Mouse (Mus musculus): Measurements from ENCODE around the gene Car9. TPM values are rescaled to one million over a fixed set of nuclear protein-coding genes. Genes with fewer than 3 reads are reported as not detected.

The Car9 gene
- polyA plus RNA-seq, 1 experiment from 2014 or later = 1.6 TPM

Other genes with a start within 250 kb of the Car9 start
- 0.32 and 0.56 TPM in 2 replicates for gene Atp8b5, start 239.8 kb upstream of the Car9 start, polyA plus RNA-seq (2016; fragmentation: Nextera tagmentation; extraction: Ambion mirVana)
- 15.7 and 18.1 TPM in 2 replicates for gene Rusc2, start 125.0 kb upstream of the Car9 start, polyA plus RNA-seq (2016; fragmentation: Nextera tagmentation; extraction: Ambion mirVana)
- gene Fam166b, start 77.8 kb upstream of the Car9 start, polyA plus RNA-seq (2016; fragmentation: Nextera tagmentation; extraction: Ambion mirVana) = 0.27 TPM in 1 of 2 replicates, not detected in the other
- gene Tesk1, start 65.0 kb upstream of the Car9 start, polyA plus RNA-seq (2016; fragmentation: Nextera tagmentation; extraction: Ambion mirVana) = 15.4 and 16.5 TPM in 2 replicates
- gene Cd72, start 52.3 kb upstream of the Car9 start, polyA plus RNA-seq (2016; fragmentation: Nextera tagmentation; extraction: Ambion mirVana) = 3.5 and 3.7 TPM in 2 replicates
- not detected in 2 replicates for gene Sit1, start 23.2 kb upstream of the Car9 start, polyA plus RNA-seq (2016; fragmentation: Nextera tagmentation; extraction: Ambion mirVana)
- 57.4 and 62.3 TPM in 2 replicates for gene Ccdc107, start 14.1 kb upstream of the Car9 start, polyA plus RNA-seq (2016; fragmentation: Nextera tagmentation; extraction: Ambion mirVana)
- 43.6 and 44.1 TPM in 2 replicates for gene Arhgef39, start 7.3 kb upstream of the Car9 start, polyA plus RNA-seq (2016; fragmentation: Nextera tagmentation; extraction: Ambion mirVana)
- 151 and 177 TPM in 2 replicates for gene Tpm2, start 16.8 kb downstream of the Car9 start, polyA plus RNA-seq (2016; fragmentation: Nextera tagmentation; extraction: Ambion mirVana)
- gene Creb3, start 55.4 kb downstream of the Car9 start, polyA plus RNA-seq (2016; fragmentation: Nextera tagmentation; extraction: Ambion mirVana) = 43.5 and 49.9 TPM in 2 replicates
- gene Tln1, start 55.7 kb downstream of the Car9 start, polyA plus RNA-seq (2016; fragmentation: Nextera tagmentation; extraction: Ambion mirVana) = 71.0 and 73.9 TPM in 2 replicates
- 33.8 and 37.7 TPM in 2 replicates for gene Rgp1, start 71.7 kb downstream of the Car9 start, polyA plus RNA-seq (2016; fragmentation: Nextera tagmentation; extraction: Ambion mirVana)
- 32.0 and 34.0 TPM in 2 replicates for gene Gba2, start 71.9 kb downstream of the Car9 start, polyA plus RNA-seq (2016; fragmentation: Nextera tagmentation; extraction: Ambion mirVana)
- 1.5 and 2.1 TPM in 2 replicates for gene Msmp, start 77.5 kb downstream of the Car9 start, polyA plus RNA-seq (2016; fragmentation: Nextera tagmentation; extraction: Ambion mirVana)
- 25.1 and 29.7 TPM in 2 replicates for gene Npr2, start 125.0 kb downstream of the Car9 start, polyA plus RNA-seq (2016; fragmentation: Nextera tagmentation; extraction: Ambion mirVana)
- gene Spag8, start 146.6 kb downstream of the Car9 start, polyA plus RNA-seq (2016; fragmentation: Nextera tagmentation; extraction: Ambion mirVana) = 1.8 and 1.9 TPM in 2 replicates
- 79.3 and 85.8 TPM in 2 replicates for gene Hint2, start 149.5 kb downstream of the Car9 start, polyA plus RNA-seq (2016; fragmentation: Nextera tagmentation; extraction: Ambion mirVana)
- 7.7 and 8.4 TPM in 2 replicates for gene Tmem8b, start 162.0 kb downstream of the Car9 start, polyA plus RNA-seq (2016; fragmentation: Nextera tagmentation; extraction: Ambion mirVana)
- gene Fam221b, start 162.2 kb downstream of the Car9 start, polyA plus RNA-seq (2016; fragmentation: Nextera tagmentation; extraction: Ambion mirVana) = 2.4 and 2.6 TPM in 2 replicates
- gene Olfr70, start 193.8 kb downstream of the Car9 start, polyA plus RNA-seq (2016; fragmentation: Nextera tagmentation; extraction: Ambion mirVana) = not detected in 2 replicates
- gene Olfr71, start 203.3 kb downstream of the Car9 start, polyA plus RNA-seq (2016; fragmentation: Nextera tagmentation; extraction: Ambion mirVana) = 0.06 TPM in 1 of 2 replicates, not detected in the other
- gene Hrct1, start 220.2 kb downstream of the Car9 start, polyA plus RNA-seq (2016; fragmentation: Nextera tagmentation; extraction: Ambion mirVana) = 0.15 and 0.43 TPM in 2 replicates
- gene Spaar, start 223.1 kb downstream of the Car9 start, polyA plus RNA-seq (2016; fragmentation: Nextera tagmentation; extraction: Ambion mirVana) = not detected in 2 replicates